Mouse (Mus musculus) gastrocnemius, adult 18-20 months (tissue): ENCODE measurements around the gene Nr6a1. TPM values are rescaled to one million over a fixed set of nuclear protein-coding genes. Genes with fewer than 3 reads are reported as not detected.

Source experiments
- DNase-seq: peaks from one replicate; pipeline ENCODE4 v3.0.0; 2021; ENCODE audit warnings: low spot score
- total RNA-seq, 2 experiments: library from RNA; stranded (reverse); gene quantifications; 2 replicates each; pipeline ENCODE4 v1.2.3; 2021

The Nr6a1 gene
- total RNA-seq, 2 experiments from 2014 or later: 3.5 to 4.1 TPM

GRCm38 (mm10) chr2:38938007-38938406 lies 10.5 kb upstream of the Nr6a1 start:
- DNase-seq: no peak

DNA sequence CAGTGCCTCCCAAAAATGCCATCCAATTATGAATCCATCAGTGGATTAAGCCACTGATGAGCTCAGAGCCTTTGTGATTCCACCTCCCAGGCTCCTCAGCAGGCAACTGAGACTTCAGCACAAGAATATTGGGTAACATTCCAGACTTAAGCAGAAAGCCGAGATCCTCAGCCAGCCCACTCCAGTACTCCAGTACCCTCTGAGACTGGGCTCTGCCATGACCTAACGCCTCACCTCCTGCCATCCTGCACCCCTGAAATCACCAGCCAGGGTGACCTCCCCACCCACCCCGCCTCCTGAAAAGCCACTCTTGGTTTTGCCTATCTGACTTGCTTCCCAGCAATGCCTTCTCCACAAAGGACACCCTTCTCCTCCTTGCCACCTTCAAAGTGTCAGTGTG lies 9.9 kb upstream of the Nr6a1 start:
- no peak for DNase-seq

- DNase-seq: no peak
These were observed 9.4 kb upstream of the Nr6a1 start for GRCm38 (mm10) chr2:38936721-38937378.

DNA sequence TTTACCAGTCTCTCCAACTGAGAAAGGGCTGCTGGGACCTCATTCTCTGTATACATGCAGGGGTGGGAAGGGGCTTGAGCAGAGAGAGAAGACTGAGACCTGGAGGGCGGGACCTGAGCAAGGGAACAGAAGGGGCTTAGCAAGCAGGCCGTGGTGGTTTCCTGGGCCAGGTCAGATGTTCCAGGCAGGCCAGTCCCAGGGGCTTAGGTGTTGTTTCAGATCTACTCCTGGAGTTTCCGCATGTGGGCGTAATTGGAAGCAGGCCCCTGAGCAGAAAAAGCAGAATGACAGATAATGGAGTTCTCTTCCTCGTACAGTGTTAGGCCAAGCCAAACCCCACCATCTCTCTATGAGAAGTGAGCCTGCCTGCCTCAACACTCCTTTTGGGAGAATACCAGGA lies 7.4 kb upstream of the Nr6a1 start:
- peak; percentile 25 for DNase-seq

GRCm38 (mm10) chr2:38933931-38934330 lies 6.4 kb upstream of the Nr6a1 start:
- DNase-seq: no peak

DNA sequence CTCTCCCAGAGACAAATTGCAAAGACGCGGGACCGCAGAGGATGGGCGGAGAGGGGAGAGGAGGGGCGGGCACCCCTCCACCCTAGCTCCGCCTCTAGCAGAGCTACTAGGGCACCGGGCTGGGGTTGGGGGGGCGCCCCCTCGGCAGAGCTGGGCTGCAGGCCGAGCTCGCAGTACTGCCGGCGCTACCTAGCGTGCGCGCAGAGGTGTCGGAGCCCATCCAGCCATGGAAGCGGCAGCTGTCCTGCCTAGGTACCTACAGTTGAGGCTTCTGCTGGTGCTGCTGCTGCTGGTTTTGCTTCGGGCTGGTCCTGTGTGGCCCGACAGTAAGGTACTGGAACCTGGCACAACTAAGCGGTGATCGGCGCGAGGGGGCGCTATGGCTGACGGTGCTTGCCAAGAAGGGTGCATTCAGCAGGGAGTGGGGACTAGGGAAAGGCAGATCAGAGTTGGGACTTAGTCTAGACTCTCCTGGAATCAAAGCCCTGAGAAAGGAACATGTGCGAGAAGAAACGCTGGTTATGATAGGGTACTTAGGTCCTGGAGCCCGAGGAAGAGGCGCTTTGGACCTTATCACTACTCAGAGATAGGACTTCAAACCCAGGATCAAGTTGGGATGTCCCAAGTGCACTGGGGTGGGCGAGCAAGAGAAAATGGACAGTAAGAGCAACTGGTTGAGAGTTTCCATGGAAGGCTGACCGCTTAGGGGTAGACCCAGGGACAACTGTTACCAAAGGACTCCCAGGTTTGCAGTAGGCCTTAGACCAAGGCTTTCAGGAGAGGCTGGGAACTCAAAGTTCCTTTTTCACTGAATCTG lies 4.6 kb upstream of the Nr6a1 start, which contains the start of gene Olfml2a:
TSS of gene Olfml2a (plus strand) at position 128 of the 817 bp plus-strand sequence.
- DNase-seq: peak; percentile 84

DNA sequence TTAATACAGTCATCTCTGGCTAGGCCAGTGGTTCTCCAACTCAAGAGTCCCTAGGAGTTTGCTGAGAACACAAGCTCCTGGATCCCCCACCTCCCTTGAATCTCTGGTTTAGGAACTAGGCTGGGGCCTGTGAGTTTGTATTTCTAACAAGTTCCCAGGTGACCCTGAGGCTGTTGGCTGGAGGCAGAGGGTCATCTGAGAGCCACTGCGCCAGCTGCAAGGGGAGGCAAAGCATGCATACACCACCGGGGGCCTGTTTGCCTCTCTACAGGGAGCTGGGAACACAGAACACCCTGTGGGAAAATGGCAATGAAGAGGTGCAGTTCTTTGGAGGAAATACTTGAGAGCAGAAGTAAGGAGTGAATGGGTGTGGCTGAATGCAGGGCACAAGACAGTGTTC lies 2.8 kb upstream of the Nr6a1 start:
- no peak for DNase-seq

GRCm38 (mm10) chr2:38926145-38926891 lies 1.2 kb downstream of the Nr6a1 start:
- DNase-seq: peak; percentile 94

DNA sequence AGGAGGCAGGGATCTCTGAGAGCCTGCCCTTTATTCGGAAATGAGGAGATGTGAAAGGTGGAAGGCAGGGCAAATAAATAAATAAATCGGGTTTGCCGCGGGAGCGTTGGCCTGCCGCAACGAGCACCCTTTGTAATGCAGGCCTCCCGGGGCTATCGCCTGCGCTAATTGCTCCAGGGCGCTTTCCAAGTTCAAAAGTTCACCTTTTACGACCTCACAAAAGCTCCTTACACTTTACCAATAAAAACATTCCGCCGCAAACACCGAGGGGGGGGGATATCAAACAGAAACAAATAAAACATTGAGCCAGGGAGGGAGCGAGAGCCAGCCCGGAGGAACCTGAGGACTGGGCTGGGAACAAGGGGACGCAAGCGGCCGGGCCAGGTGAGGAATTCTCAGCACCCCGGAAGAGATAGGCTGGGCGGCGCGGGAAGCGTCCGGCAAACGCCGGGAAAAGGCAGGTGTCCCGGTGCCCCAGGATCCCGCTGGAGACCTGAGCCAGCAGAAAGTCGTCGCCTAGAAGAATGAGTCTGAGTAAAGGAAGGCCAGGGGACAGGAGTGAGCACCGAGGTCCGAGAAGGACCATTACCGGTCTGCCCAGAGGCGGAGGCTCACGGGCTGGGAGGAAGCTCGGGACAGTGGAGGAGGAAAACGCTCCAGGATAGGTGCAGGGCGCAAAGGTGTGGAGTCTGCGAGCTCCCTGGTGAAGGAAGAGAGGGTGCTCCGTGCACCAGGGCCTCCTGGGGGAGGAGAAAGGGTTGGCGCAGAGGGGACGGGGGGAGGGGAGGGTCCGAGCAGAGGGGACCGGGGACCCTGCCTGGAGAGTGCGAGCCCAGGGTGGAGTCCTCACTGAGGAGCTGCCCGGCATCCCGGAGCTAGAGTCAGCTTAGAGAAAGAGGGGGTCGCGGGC lies 2.1 kb downstream of the Nr6a1 start:
- no peak for DNase-seq

DNA sequence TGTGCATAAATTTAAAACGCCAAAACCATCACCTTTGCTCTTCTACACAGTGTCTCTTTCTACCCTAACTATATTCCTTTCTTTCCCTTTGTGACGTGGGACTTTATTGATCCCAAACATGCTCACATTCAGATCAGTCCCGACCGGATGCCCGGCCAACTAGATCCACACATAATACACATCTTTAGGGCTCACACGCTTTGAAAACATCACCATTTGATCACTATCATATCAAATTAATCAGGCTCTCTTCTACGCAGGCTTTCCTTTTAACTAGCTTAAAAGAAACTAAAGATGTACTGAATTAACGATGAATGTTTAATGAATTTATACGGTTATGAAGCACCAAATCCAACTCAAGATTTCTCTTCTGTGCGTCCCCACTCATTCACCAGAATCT lies 2.9 kb downstream of the Nr6a1 start:
- DNase-seq: no peak

- no peak for DNase-seq
These were observed 3.6 kb downstream of the Nr6a1 start for GRCm38 (mm10) chr2:38923911-38924310.

GRCm38 (mm10) chr2:38923471-38923870 lies 4.0 kb downstream of the Nr6a1 start:
- no peak for DNase-seq

DNA sequence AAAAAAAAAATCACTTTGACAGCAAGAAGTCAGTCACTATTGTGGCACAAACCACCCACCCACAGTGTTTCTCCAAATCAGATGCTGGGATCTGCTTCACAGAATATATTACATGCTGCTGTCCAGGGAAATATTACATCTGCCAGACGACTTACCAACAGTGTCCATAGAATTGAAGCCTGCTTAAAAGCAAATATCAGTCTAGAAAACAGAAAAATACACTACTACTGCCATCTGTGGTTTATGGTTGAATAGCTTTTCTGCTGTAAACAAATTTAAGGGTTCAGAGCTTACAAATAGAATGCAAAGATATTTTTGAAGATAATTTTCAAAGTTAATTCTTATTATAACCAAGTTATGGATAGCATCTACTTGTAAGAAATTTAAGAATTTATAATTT lies 6.1 kb downstream of the Nr6a1 start:
- no peak for DNase-seq

DNA sequence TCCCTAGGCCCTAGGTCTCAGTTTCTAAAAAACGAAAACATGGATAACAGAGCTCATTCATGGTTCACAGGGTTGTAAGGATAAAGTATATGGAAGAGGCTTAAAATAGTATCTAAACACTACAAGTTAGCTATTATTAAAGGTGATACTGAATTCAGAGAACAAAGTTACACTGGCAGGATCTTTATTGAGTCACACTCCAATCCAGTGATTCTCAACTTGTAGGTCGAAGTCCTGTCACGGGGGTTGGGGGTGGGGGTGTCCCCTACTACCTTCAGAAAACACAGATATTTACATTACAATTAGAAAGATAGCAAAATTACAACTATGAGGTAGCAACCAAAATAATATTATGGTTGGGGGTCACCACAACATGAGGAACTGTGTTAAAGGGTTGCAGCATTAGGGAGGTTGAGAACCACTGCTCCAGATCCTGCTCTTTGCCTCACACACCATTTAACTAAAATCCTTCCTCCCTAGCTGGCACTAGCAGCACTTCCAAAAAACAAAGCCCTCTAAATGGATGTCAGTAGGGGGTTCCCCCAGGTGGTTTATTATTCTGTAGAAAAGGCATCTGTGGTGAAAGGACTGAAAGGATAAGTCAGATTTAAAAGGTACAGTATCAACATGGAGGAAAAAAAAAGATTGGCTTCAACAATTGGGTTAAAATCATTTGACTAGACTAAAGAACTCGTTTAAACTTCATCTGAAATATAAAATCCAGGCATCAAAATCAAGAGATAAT lies 10.4 kb downstream of the Nr6a1 start:
- no peak for DNase-seq

DNA sequence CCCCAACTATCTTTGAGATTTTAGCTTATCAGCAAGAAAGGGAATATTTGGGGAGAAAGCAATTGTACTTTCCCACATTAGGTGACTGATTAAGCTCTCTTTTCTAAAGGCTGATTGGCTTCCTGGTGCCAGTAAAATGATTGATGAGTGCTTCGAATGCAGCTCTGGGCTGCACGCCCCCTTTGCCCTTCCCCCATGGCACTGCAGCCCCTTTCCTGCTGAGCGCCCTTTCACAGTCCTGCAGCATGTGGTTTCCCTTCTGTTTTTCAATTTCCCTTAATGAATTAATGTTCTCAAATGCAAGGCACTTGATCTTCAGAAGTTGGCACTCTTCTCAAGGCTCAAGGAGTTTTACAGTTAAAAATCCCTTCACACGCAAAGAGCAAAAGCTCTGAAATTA lies 12.5 kb downstream of the Nr6a1 start:
- no peak for DNase-seq

GRCm38 (mm10) chr2:38914517-38914916 lies 13.0 kb downstream of the Nr6a1 start:
- DNase-seq: no peak

- no peak for DNase-seq
These were observed 18.9 kb downstream of the Nr6a1 start for GRCm38 (mm10) chr2:38908604-38909003.

DNA sequence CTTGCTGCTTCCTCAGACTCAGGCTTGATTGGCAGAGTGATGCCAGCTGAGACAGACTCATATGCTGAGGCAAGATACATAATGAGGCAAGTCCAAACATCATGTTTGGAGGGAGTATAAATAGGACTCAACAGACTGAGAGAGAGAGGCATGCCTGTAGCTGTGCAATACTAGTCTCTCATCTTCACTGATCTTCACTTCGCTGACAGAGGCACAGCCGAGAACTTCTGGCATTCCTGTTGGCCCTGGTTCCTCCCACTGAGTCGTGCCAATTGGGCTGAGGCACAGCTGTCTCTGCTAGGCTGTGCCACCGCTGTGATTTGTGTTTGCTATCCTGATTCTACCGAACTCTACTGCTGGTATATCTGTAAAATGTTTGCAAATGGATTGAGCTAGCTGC lies 21.4 kb downstream of the Nr6a1 start:
- peak; percentile 60 for DNase-seq

- no peak for DNase-seq
These were observed 23.2 kb downstream of the Nr6a1 start for GRCm38 (mm10) chr2:38904290-38904689.

GRCm38 (mm10) chr2:38902866-38903265 lies 24.6 kb downstream of the Nr6a1 start:
- no peak for DNase-seq
